Comparison of ENCODE assay signal across 11 mouse cellular contexts in genomic region chr4:109550338-109551150, GRCm38 (mm10). TPM values are rescaled to one million over a fixed set of nuclear protein-coding genes. Genes with fewer than 3 reads are reported as not detected.
DNase-seq lines count a peak whose midpoint lies in the region; ATAC-seq and TF ChIP-seq lines count a peak whose summit lies in the region.
"Had no signal": no experiment of that assay in that cellular context is flagged by ENCODE, and none has a peak within 500 bp of the region (broad histone marks: within the 10 kb centered on the region; RNA-seq: fewer than 3 reads in every experiment).

No protein-coding gene starts in this region.

- 46% methylated on average over 11 of the region's 11 CpGs for WGBS in hindbrain, postnatal 0 days
- WGBS in hindbrain, embryonic 10.5 days: 38% methylated on average over 11 of the region's 11 CpGs
- WGBS in embryonic facial prominence, embryonic 14.5 days: 24% methylated on average over 11 of the region's 11 CpGs
- 11% methylated on average over 11 of the region's 11 CpGs for WGBS in kidney, embryonic 15.5 days
- WGBS in lung, embryonic 16.5 days: 8% methylated on average over 11 of the region's 11 CpGs

- H3K9me3 ChIP-seq in hindbrain, postnatal 0 days (ENCODE audit: low read length): no peaks in the 10 kb centered on the region
- H3K9me3 ChIP-seq in hindbrain, embryonic 10.5 days: peaks cover 5% of the 10 kb centered on the region; the same call in 1 of the 2 replicates
- no peaks in the 10 kb centered on the region for H3K9me3 ChIP-seq in embryonic facial prominence, embryonic 14.5 days (ENCODE audit: control insufficient read depth, low read length)
- H3K9me3 ChIP-seq in kidney, embryonic 15.5 days (replicated peaks): no peaks in the 10 kb centered on the region
- no peaks in the 10 kb centered on the region for H3K9me3 ChIP-seq in lung, embryonic 16.5 days (ENCODE audit: control insufficient read depth, low read length)

- no peak overlapping the region for H3K9ac ChIP-seq in hindbrain, postnatal 0 days (replicated peaks; ENCODE audit: low read length)
- H3K9ac ChIP-seq in embryonic facial prominence, embryonic 14.5 days (ENCODE audit: low read depth, low read length): no peak overlapping the region
- H3K9ac ChIP-seq in kidney, embryonic 15.5 days: no peak overlapping the region
- H3K9ac ChIP-seq in lung, embryonic 16.5 days (ENCODE audit: low read length): 0 out of 2 replicates have a peak overlapping the region, but pooled peaks have one; percentile 12

- H3K27me3 ChIP-seq in hindbrain, postnatal 0 days (ENCODE audit: insufficient read depth, low read length): no peaks in the 10 kb centered on the region
- H3K27me3 ChIP-seq in hindbrain, embryonic 10.5 days (ENCODE audit: insufficient read depth, poor library complexity, severe bottlenecking): no peaks in the 10 kb centered on the region
- no peaks in the 10 kb centered on the region for H3K27me3 ChIP-seq in embryonic facial prominence, embryonic 14.5 days (replicated peaks; ENCODE audit: control insufficient read depth, insufficient read depth, low read length)
- H3K27me3 ChIP-seq in kidney, embryonic 15.5 days: no peaks in the 10 kb centered on the region
- H3K27me3 ChIP-seq in lung, embryonic 16.5 days (ENCODE audit: control insufficient read depth, insufficient read depth, low read depth, low read length): no peaks in the 10 kb centered on the region

- no peak for TF ChIP-seq CTCF in hindbrain, postnatal 0 days (IDR thresholded peaks at IDR 0.05; ENCODE audit: low read depth)

- peak; percentile 4 for DNase-seq in hindbrain, postnatal 0 days (ENCODE audit: low spot score)
- DNase-seq in hindbrain, embryonic 10.5 days (ENCODE audit: low spot score): no peak
- peak; percentile 78 for DNase-seq in embryonic facial prominence, embryonic 14.5 days (ENCODE audit: low spot score)
- DNase-seq in MN1 (ENCODE audit: low spot score): no peak
- DNase-seq in T-cell, adult 2 months (ENCODE audit: low spot score): no peak

- no peaks in the 10 kb centered on the region for H3K4me1 ChIP-seq in hindbrain, postnatal 0 days (ENCODE audit: insufficient read depth, low read length)
- H3K4me1 ChIP-seq in hindbrain, embryonic 10.5 days (replicated peaks): no peaks in the 10 kb centered on the region
- H3K4me1 ChIP-seq in embryonic facial prominence, embryonic 14.5 days (ENCODE audit: control insufficient read depth, insufficient read depth, low read length): no peaks in the 10 kb centered on the region
- peaks cover 9% of the 10 kb centered on the region; the same call in 1 of the 2 replicates for H3K4me1 ChIP-seq in kidney, embryonic 15.5 days
- H3K4me1 ChIP-seq in lung, embryonic 16.5 days (replicated peaks; ENCODE audit: control insufficient read depth, insufficient read depth, low read length): peaks cover 5% of the 10 kb centered on the region; the same call in 1 of the 2 replicates

- no peak for ATAC-seq in hindbrain, postnatal 0 days
- peak; percentile 50; the same call in 1 of the 2 replicates for ATAC-seq in embryonic facial prominence, embryonic 14.5 days (ENCODE audit: low read depth)
- ATAC-seq in kidney, embryonic 15.5 days (replicated peaks; ENCODE audit: low FRiP score): peak; percentile 64; the same call in 1 of the 2 replicates
- peak; percentile 81 for ATAC-seq in lung, embryonic 16.5 days (ENCODE audit: low read depth)
- no peak for ATAC-seq in inflammation-experienced regulatory T-cells, adult 6 months

- H3K27ac ChIP-seq in hindbrain, postnatal 0 days: no peak overlapping the region
- no peak overlapping the region for H3K27ac ChIP-seq in hindbrain, embryonic 10.5 days
- peak overlapping the region; percentile 66 for H3K27ac ChIP-seq in embryonic facial prominence, embryonic 14.5 days (replicated peaks; ENCODE audit: low read depth, low read length)
- peak overlapping the region; percentile 67 for H3K27ac ChIP-seq in kidney, embryonic 15.5 days
- H3K27ac ChIP-seq in lung, embryonic 16.5 days (ENCODE audit: low read length): peak overlapping the region; percentile 68

- H3K4me3 ChIP-seq in hindbrain, postnatal 0 days (ENCODE audit: low read length): no peak overlapping the region
- H3K4me3 ChIP-seq in hindbrain, embryonic 10.5 days: no peak overlapping the region
- peak overlapping the region; percentile 16; the same call in 1 of the 2 replicates for H3K4me3 ChIP-seq in embryonic facial prominence, embryonic 14.5 days (ENCODE audit: low read depth, low read length)
- H3K4me3 ChIP-seq in kidney, embryonic 15.5 days (replicated peaks): peak overlapping the region; percentile 19
- H3K4me3 ChIP-seq in lung, embryonic 16.5 days (ENCODE audit: low read length): peak overlapping the region; percentile 34

- peak overlapping the region; percentile 1; the same call in 1 of the 2 replicates for H3K4me2 ChIP-seq in hindbrain, postnatal 0 days (ENCODE audit: low read depth, low read length)
- H3K4me2 ChIP-seq in embryonic facial prominence, embryonic 14.5 days (ENCODE audit: low read depth, low read length): peak overlapping the region; percentile 42
- H3K4me2 ChIP-seq in kidney, embryonic 15.5 days: peak overlapping the region; percentile 53
- peak overlapping the region; percentile 54 for H3K4me2 ChIP-seq in lung, embryonic 16.5 days (ENCODE audit: low read depth, low read length)

- H3K36me3 ChIP-seq in hindbrain, postnatal 0 days (ENCODE audit: insufficient read depth, low read length): no peaks in the 10 kb centered on the region
- no peaks in the 10 kb centered on the region for H3K36me3 ChIP-seq in hindbrain, embryonic 10.5 days
- no peaks in the 10 kb centered on the region for H3K36me3 ChIP-seq in embryonic facial prominence, embryonic 14.5 days (ENCODE audit: control insufficient read depth, insufficient read depth, low read length)
- no peaks in the 10 kb centered on the region for H3K36me3 ChIP-seq in kidney, embryonic 15.5 days
- no peaks in the 10 kb centered on the region for H3K36me3 ChIP-seq in lung, embryonic 16.5 days (ENCODE audit: control insufficient read depth, insufficient read depth, low read length)

RNA-seq across cellular contexts. Expression of gene 4930522H14Rik, which starts 19.4 kb away (rescaled TPM):
- total RNA-seq in hindbrain, postnatal 0 days (2014; rRNA removed): not detected in 2 replicates
- polyA plus RNA-seq in hindbrain, postnatal 0 days (2015; fragmentation: Nextera tagmentation; extraction: Ambion mirVana): not detected in 2 replicates
- polyA plus RNA-seq in hindbrain, embryonic 10.5 days (2016; fragmentation: Nextera tagmentation; extraction: Ambion mirVana): not detected in 2 replicates
- not detected in 2 replicates for polyA plus RNA-seq in embryonic facial prominence, embryonic 14.5 days (2014; fragmentation: Nextera tagmentation; extraction: Ambion mirVana)
- not detected in 2 replicates for polyA plus RNA-seq in kidney, embryonic 15.5 days (2015; fragmentation: Nextera tagmentation; extraction: Ambion mirVana)
- polyA plus RNA-seq in lung, embryonic 16.5 days (2015; fragmentation: Nextera tagmentation; extraction: Ambion mirVana): not detected in 2 replicates
- polyA plus RNA-seq in inflammation-experienced regulatory T-cells, adult 6 months (2017; shearing (Covaris generic)): not detected
- total RNA-seq: heart, postnatal 14 days; MEL had no signal
- polyA plus RNA-seq: small intestine, adult 2 months had no signal

Comparison
In these comparisons a context has a peak if more than half of its experiments do, and no peak if none do; other contexts are left out.
1. DNase-seq: peak in hindbrain, postnatal 0 days (single experiment) and embryonic facial prominence, embryonic 14.5 days (single experiment); none in hindbrain, embryonic 10.5 days (single experiment), MN1 (single experiment) and T-cell, adult 2 months (single experiment).
2. ATAC-seq: peak in embryonic facial prominence, embryonic 14.5 days (single experiment), kidney, embryonic 15.5 days (single experiment) and lung, embryonic 16.5 days (single experiment); none in hindbrain, postnatal 0 days (single experiment) and inflammation-experienced regulatory T-cells, adult 6 months (single experiment).
3. H3K27ac ChIP-seq: peak in embryonic facial prominence, embryonic 14.5 days (single experiment), kidney, embryonic 15.5 days (single experiment) and lung, embryonic 16.5 days (single experiment); none in hindbrain, postnatal 0 days (single experiment) and hindbrain, embryonic 10.5 days (single experiment).
4. H3K4me2 ChIP-seq: peak in every context shown above with its lines; median percentile 54 in lung, embryonic 16.5 days; 53 in kidney, embryonic 15.5 days; 42 in embryonic facial prominence, embryonic 14.5 days; 1 in hindbrain, postnatal 0 days.
5. H3K4me3 ChIP-seq: peak in embryonic facial prominence, embryonic 14.5 days (single experiment), kidney, embryonic 15.5 days (single experiment) and lung, embryonic 16.5 days (single experiment); none in hindbrain, postnatal 0 days (single experiment) and hindbrain, embryonic 10.5 days (single experiment).